In the genomic region with DNA sequence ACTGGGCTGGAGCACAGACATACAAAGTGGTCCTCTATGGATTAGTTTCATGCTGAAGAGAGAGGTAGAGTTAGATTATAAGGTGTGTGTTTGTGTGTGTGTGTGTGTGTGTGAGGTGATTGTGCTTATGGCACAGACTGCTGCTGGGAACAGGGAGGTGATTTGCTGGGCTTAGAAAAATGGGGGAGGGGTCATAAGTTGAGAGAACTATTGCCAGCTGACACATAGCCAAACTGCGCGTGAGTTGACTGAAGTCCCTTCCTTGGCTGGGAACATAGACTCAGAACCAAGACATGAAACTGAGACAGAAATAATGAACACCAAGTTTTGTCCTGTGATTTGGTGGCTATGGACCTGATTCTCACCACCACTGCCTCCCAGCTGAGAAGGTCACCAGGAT, we compare ENCODE assay signal across 21 mouse cellular contexts.
DNase-seq lines count a peak whose midpoint lies in the region; ATAC-seq and TF ChIP-seq lines count a peak whose summit lies in the region.
"Had no signal": no experiment of that assay in that cellular context is flagged by ENCODE, and none has a peak within 500 bp of the region (broad histone marks: within the 10 kb centered on the region; RNA-seq: fewer than 3 reads in every experiment).

No protein-coding gene starts in this region.

- intact Hi-C loops in gastrocnemius, adult 2 months (cut with DNase I): no loop called here
- intact Hi-C loops in gastrocnemius, postnatal 36 days (cut with DNase I): loop anchor here (5.0 kb wide), 1 partner anchor 97 kb away; no protein-coding TSS in a partner anchor

- no peak for DNase-seq in gastrocnemius, adult 2 months
- DNase-seq in gastrocnemius, postnatal 36 days: no peak
- peak; percentile 43 for DNase-seq in hindbrain, postnatal 0 days (ENCODE audit: low spot score)
- DNase-seq in hindbrain, embryonic 10.5 days (ENCODE audit: low spot score): no peak
- DNase-seq in lung, postnatal 0 days (ENCODE audit: low spot score): peak; percentile 25
- no peak for DNase-seq in lung, adult 18-20 months
- DNase-seq: adrenal gland, adult 8-10 months; adrenal gland, postnatal 36 days; B cell, adult 2 months; cerebellum, adult 11 months; cerebellum, adult 8-10 months; cerebellum, postnatal 14 days; gastrocnemius, postnatal 14 days; heart, postnatal 10 days had no signal

- H3K4me3 ChIP-seq in gastrocnemius, adult 2 months: no peak overlapping the region
- H3K4me3 ChIP-seq in hindbrain, postnatal 0 days (ENCODE audit: low read length): no peak overlapping the region
- no peak overlapping the region for H3K4me3 ChIP-seq in hindbrain, embryonic 10.5 days
- H3K4me3 ChIP-seq in lung, postnatal 0 days (ENCODE audit: low read depth, low read length): no peak overlapping the region
- H3K4me3 ChIP-seq in brown adipose tissue, adult 24 weeks (ENCODE audit: insufficient read depth, low read depth, low read length): no peak overlapping the region
- H3K4me3 ChIP-seq: embryonic facial prominence, embryonic 12.5 days; heart, embryonic 13.5 days; hindbrain, embryonic 12.5 days had no signal

- H3K9me3 ChIP-seq in hindbrain, postnatal 0 days (ENCODE audit: low read length): no peaks in the 10 kb centered on the region
- H3K9me3 ChIP-seq in hindbrain, embryonic 10.5 days: no peaks in the 10 kb centered on the region
- no peaks in the 10 kb centered on the region for H3K9me3 ChIP-seq in lung, postnatal 0 days (ENCODE audit: low read length)
- H3K9me3 ChIP-seq: embryonic facial prominence, embryonic 12.5 days; G1E; heart, embryonic 13.5 days; hindbrain, embryonic 12.5 days had no signal

- H3K36me3 ChIP-seq in hindbrain, postnatal 0 days (ENCODE audit: insufficient read depth, low read length): no peaks in the 10 kb centered on the region
- H3K36me3 ChIP-seq in hindbrain, embryonic 10.5 days: no peaks in the 10 kb centered on the region
- H3K36me3 ChIP-seq in lung, postnatal 0 days (ENCODE audit: insufficient read depth, low read length): no peaks in the 10 kb centered on the region
- H3K36me3 ChIP-seq: embryonic facial prominence, embryonic 12.5 days; G1E; heart, embryonic 13.5 days; hindbrain, embryonic 12.5 days had no signal

- no peak for TF ChIP-seq CTCF in gastrocnemius, adult 2 months (IDR thresholded peaks at IDR 0.05)
- no peak for TF ChIP-seq CTCF in hindbrain, postnatal 0 days (IDR thresholded peaks at IDR 0.05; ENCODE audit: low read depth)
- TF ChIP-seq CTCF in lung, postnatal 0 days (IDR thresholded peaks at IDR 0.05): no peak

- no peak overlapping the region for H3K4me2 ChIP-seq in hindbrain, postnatal 0 days (ENCODE audit: low read depth, low read length)
- no peak overlapping the region for H3K4me2 ChIP-seq in lung, postnatal 0 days (replicated peaks; ENCODE audit: low read depth, low read length)
- H3K4me2 ChIP-seq: embryonic facial prominence, embryonic 12.5 days; heart, embryonic 13.5 days; hindbrain, embryonic 12.5 days had no signal

- no peak overlapping the region for H3K9ac ChIP-seq in hindbrain, postnatal 0 days (replicated peaks; ENCODE audit: low read length)
- no peak overlapping the region for H3K9ac ChIP-seq in lung, postnatal 0 days (replicated peaks; ENCODE audit: low read depth)
- H3K9ac ChIP-seq: embryonic facial prominence, embryonic 12.5 days; heart, embryonic 13.5 days; hindbrain, embryonic 12.5 days had no signal

- no peak for TF ChIP-seq EP300 in lung, postnatal 0 days (IDR thresholded peaks at IDR 0.05)

- ATAC-seq in hindbrain, postnatal 0 days: no peak
- ATAC-seq in lung, postnatal 0 days: no peak
- ATAC-seq: CD4-positive, CD25-positive, alpha-beta regulatory T cell, adult 4 months; forebrain, embryonic 16.5 days had no signal

- H3K27me3 ChIP-seq in hindbrain, postnatal 0 days (ENCODE audit: insufficient read depth, low read length): no peaks in the 10 kb centered on the region
- H3K27me3 ChIP-seq in hindbrain, embryonic 10.5 days (ENCODE audit: insufficient read depth, poor library complexity, severe bottlenecking): no peaks in the 10 kb centered on the region
- no peaks in the 10 kb centered on the region for H3K27me3 ChIP-seq in lung, postnatal 0 days (replicated peaks; ENCODE audit: insufficient read depth, low read length)
- H3K27me3 ChIP-seq: embryonic facial prominence, embryonic 12.5 days; heart, embryonic 13.5 days; hindbrain, embryonic 12.5 days had no signal

- H3K27ac ChIP-seq in gastrocnemius, adult 2 months: 0 out of 2 replicates have a peak overlapping the region, but pooled peaks have one; percentile 38
- no peak overlapping the region for H3K27ac ChIP-seq in hindbrain, postnatal 0 days
- H3K27ac ChIP-seq in hindbrain, embryonic 10.5 days: no peak overlapping the region
- H3K27ac ChIP-seq in lung, postnatal 0 days (ENCODE audit: low read length): no peak overlapping the region
- peak overlapping the region; percentile 20; the same call in 1 of the 2 replicates for H3K27ac ChIP-seq in brown adipose tissue, adult 24 weeks (replicated peaks; ENCODE audit: low read depth, low read length)
- H3K27ac ChIP-seq: embryonic facial prominence, embryonic 12.5 days; hindbrain, embryonic 12.5 days had no signal

- WGBS in hindbrain, postnatal 0 days: 61% methylated on average over 2 of the region's 2 CpGs
- 99% methylated on average over 2 of the region's 2 CpGs for whole genome bisulfite sequencing in hindbrain, embryonic 10.5 days
- WGBS in lung, postnatal 0 days: 39% methylated on average over 2 of the region's 2 CpGs

- H3K4me1 ChIP-seq in hindbrain, postnatal 0 days (ENCODE audit: insufficient read depth, low read length): no peaks in the 10 kb centered on the region; the same call in 1 of the 2 replicates
- H3K4me1 ChIP-seq in hindbrain, embryonic 10.5 days (replicated peaks): peaks cover 54% of the 10 kb centered on the region
- peaks cover 9% of the 10 kb centered on the region; the same call in 1 of the 2 replicates for H3K4me1 ChIP-seq in lung, postnatal 0 days (ENCODE audit: insufficient read depth, low read depth, low read length)
- peaks cover 32% of the 10 kb centered on the region for H3K4me1 ChIP-seq in brown adipose tissue, adult 24 weeks (ENCODE audit: control insufficient read depth, insufficient read depth, insufficient read length, low read length)

Comparison
In these comparisons a context has a peak if more than half of its experiments do, and no peak if none do; other contexts are left out.
1. DNase-seq: peak in hindbrain, postnatal 0 days (single experiment) and lung, postnatal 0 days (single experiment); none in gastrocnemius, adult 2 months (single experiment), gastrocnemius, postnatal 36 days (0 of 2), hindbrain, embryonic 10.5 days (single experiment) and lung, adult 18-20 months (0 of 2).
2. H3K27ac ChIP-seq: peak in gastrocnemius, adult 2 months (single experiment) and brown adipose tissue, adult 24 weeks (single experiment); none in hindbrain, postnatal 0 days (single experiment), hindbrain, embryonic 10.5 days (single experiment) and lung, postnatal 0 days (single experiment).